Mouse (Mus musculus) hindbrain, embryonic 13.5 days (tissue): Measurements from ENCODE around the gene Chrm2. TPM values are rescaled to one million over a fixed set of nuclear protein-coding genes. Genes with fewer than 3 reads are reported as not detected.
A peak's percentile ranks its signal among the peaks of the same experiment; 100 is the strongest.

Source experiments
- ATAC-seq: fragments of 200-750 bp; cut with Nextera tagmentation; 2 replicates; pipeline ENCODE4 v1.8.0; 2017; ENCODE audit warnings: moderate TSS enrichment; ENCODE audit not compliant: low FRiP score
- H3K27ac ChIP-seq: fragments of 300-500 bp; sonication (generic); 2 replicates; pipeline ENCODE4 v1.5.1; 2015; ENCODE audit warnings: inconsistent platforms, mild to moderate bottlenecking, moderate library complexity
- H3K27me3 ChIP-seq: fragments of 300-500 bp; sonication (generic); 2 replicates; pipeline ENCODE4 v1.6.1; 2015; ENCODE audit warnings: mild to moderate bottlenecking, inconsistent platforms
- H3K36me3 ChIP-seq: fragments of 300-500 bp; sonication (generic); 2 replicates; pipeline ENCODE4 v1.6.1; 2015; ENCODE audit warnings: mild to moderate bottlenecking, inconsistent platforms
- H3K4me1 ChIP-seq: fragments of 300-500 bp; sonication (generic); replicated peaks from 2 replicates; pipeline ENCODE4 v1.6.1; 2015; ENCODE audit warnings: inconsistent platforms
- H3K4me2 ChIP-seq: fragments of 300-500 bp; sonication (generic); 2 replicates; pipeline ENCODE4 v1.6.1; 2015; ENCODE audit warnings: inconsistent platforms, mild to moderate bottlenecking, moderate library complexity
- H3K4me3 ChIP-seq: fragments of 300-500 bp; sonication (generic); 2 replicates; pipeline ENCODE4 v1.5.1; 2015; ENCODE audit warnings: mild to moderate bottlenecking, inconsistent platforms
- H3K9ac ChIP-seq: fragments of 300-500 bp; sonication (generic); 2 replicates; pipeline ENCODE4 v1.6.1; 2015; ENCODE audit warnings: mild to moderate bottlenecking, inconsistent platforms
- H3K9me3 ChIP-seq: fragments of 300-500 bp; sonication (generic); 2 replicates; pipeline ENCODE4 v1.6.1; 2016; ENCODE audit warnings: inconsistent platforms
- WGBS: fragments of 180-500 bp; shearing (Covaris S2); methylation state at CpG from one replicate; pipeline ENCODE4 v1.1.7; 2015; 5-methylcytosine and 5-hydroxymethylcytosine counted together
- polyA plus RNA-seq: library from polyadenylated mRNA; unstranded; fragments of >200 nt; fragmentation: Nextera tagmentation; extraction: Ambion mirVana; gene quantifications from 2 replicates; pipeline ENCODE4 v1.2.1, GENCODE M21; 2015

Gene Chrm2
- polyA plus RNA-seq, 1 experiment from 2014 or later: 5.2 TPM

GRCm38 (mm10) chr6:36439218-36439617 lies 51.3 kb downstream of the Chrm2 start:
- ATAC-seq: no peak
- no peak overlapping the region for H3K4me3 ChIP-seq
- H3K27ac ChIP-seq: no peak overlapping the region
- WGBS: 82% methylated on average over 2 of the region's 2 CpGs
- no peaks in the 10 kb centered on the region for H3K36me3 ChIP-seq
- H3K4me1 ChIP-seq: no peaks in the 10 kb centered on the region
- H3K9ac ChIP-seq: no peak overlapping the region
- H3K27me3 ChIP-seq: no peaks in the 10 kb centered on the region
- no peak overlapping the region for H3K4me2 ChIP-seq
- no peaks in the 10 kb centered on the region for H3K9me3 ChIP-seq

GRCm38 (mm10) chr6:36451480-36451879 lies 63.6 kb downstream of the Chrm2 start:
- H3K4me1 ChIP-seq: no peaks in the 10 kb centered on the region
- H3K9ac ChIP-seq: no peak overlapping the region
- H3K36me3 ChIP-seq: no peaks in the 10 kb centered on the region
- ATAC-seq: no peak
- H3K27me3 ChIP-seq: no peaks in the 10 kb centered on the region
- no peak overlapping the region for H3K4me2 ChIP-seq
- no peak overlapping the region for H3K4me3 ChIP-seq
- H3K9me3 ChIP-seq: no peaks in the 10 kb centered on the region
- H3K27ac ChIP-seq: no peak overlapping the region

GRCm38 (mm10) chr6:36455071-36455470 lies 67.2 kb downstream of the Chrm2 start:
- Histone ChIP-seq H3K27me3 (no peaks in the 10 kb centered on the region), H3K4me3 (no peak overlapping the region), H3K36me3 (no peaks in the 10 kb centered on the region), H3K9ac (no peak overlapping the region), H3K9me3 (no peaks in the 10 kb centered on the region), H3K4me1 (no peaks in the 10 kb centered on the region), H3K4me2 (no peak overlapping the region), H3K27ac (no peak overlapping the region)
- no peak for ATAC-seq

- 87% methylated on average over 1 of the region's 1 CpGs for WGBS
- Histone ChIP-seq H3K9me3 (no peaks in the 10 kb centered on the region), H3K4me2 (no peak overlapping the region), H3K9ac (no peak overlapping the region), H3K36me3 (no peaks in the 10 kb centered on the region), H3K4me3 (no peak overlapping the region), H3K27ac (no peak overlapping the region), H3K4me1 (no peaks in the 10 kb centered on the region), H3K27me3 (no peaks in the 10 kb centered on the region)
- no peak for ATAC-seq
Observed at GRCm38 (mm10) chr6:36457015-36457414, 69.1 kb downstream of the Chrm2 start.

GRCm38 (mm10) chr6:36464008-36464407 lies 76.1 kb downstream of the Chrm2 start:
- 86% methylated on average over 3 of the region's 3 CpGs for WGBS
- Histone ChIP-seq H3K36me3 (no peaks in the 10 kb centered on the region), H3K9me3 (no peaks in the 10 kb centered on the region), H3K27ac (no peak overlapping the region), H3K9ac (no peak overlapping the region), H3K4me3 (no peak overlapping the region), H3K4me2 (no peak overlapping the region), H3K4me1 (no peaks in the 10 kb centered on the region), H3K27me3 (no peaks in the 10 kb centered on the region)
- no peak for ATAC-seq

GRCm38 (mm10) chr6:36484132-36484665 lies 96.3 kb downstream of the Chrm2 start:
- no peak overlapping the region for H3K4me3 ChIP-seq
- WGBS: 48% methylated on average over 4 of the region's 4 CpGs

GRCm38 (mm10) chr6:36507008-36507663 lies 119.3 kb downstream of the Chrm2 start:
- Histone ChIP-seq H3K27me3 (no peaks in the 10 kb centered on the region), H3K4me2 (no peak overlapping the region), H3K4me1 (no peaks in the 10 kb centered on the region; the same call in none of the 2 replicates), H3K4me3 (no peak overlapping the region), H3K9me3 (no peaks in the 10 kb centered on the region), H3K27ac (no peak overlapping the region), H3K9ac (no peak overlapping the region), H3K36me3 (no peaks in the 10 kb centered on the region)
- no peak for ATAC-seq
- 77% methylated on average over 7 of the region's 7 CpGs for WGBS

More at GRCm38 (mm10) chr6:36484132-36484665, 96.3 kb downstream of the Chrm2 start:
- H3K4me2 ChIP-seq: no peak overlapping the region
- no peak for ATAC-seq
- H3K4me1 ChIP-seq: 0 out of 2 replicates have a peak, but pooled peaks cover 3% of the 10 kb centered on the region
- 0 out of 2 replicates have a peak overlapping the region, but pooled peaks have one; percentile 6 for H3K27ac ChIP-seq
- H3K27me3 ChIP-seq: no peaks in the 10 kb centered on the region
- H3K9ac ChIP-seq: no peak overlapping the region
- H3K36me3 ChIP-seq: no peaks in the 10 kb centered on the region
- no peaks in the 10 kb centered on the region for H3K9me3 ChIP-seq

GRCm38 (mm10) chr6:36507946-36508345 lies 120.1 kb downstream of the Chrm2 start:
- no peak for ATAC-seq
- Histone ChIP-seq H3K27me3 (no peaks in the 10 kb centered on the region), H3K36me3 (no peaks in the 10 kb centered on the region), H3K9ac (no peak overlapping the region), H3K9me3 (no peaks in the 10 kb centered on the region), H3K27ac (no peak overlapping the region), H3K4me3 (no peak overlapping the region), H3K4me1 (no peaks in the 10 kb centered on the region; the same call in none of the 2 replicates), H3K4me2 (no peak overlapping the region)
- 51% methylated on average over 7 of the region's 7 CpGs for WGBS

- Histone ChIP-seq H3K27ac (no peak overlapping the region), H3K4me2 (no peak overlapping the region), H3K27me3 (no peaks in the 10 kb centered on the region), H3K4me3 (no peak overlapping the region), H3K4me1 (no peaks in the 10 kb centered on the region; the same call in none of the 2 replicates), H3K36me3 (no peaks in the 10 kb centered on the region), H3K9ac (no peak overlapping the region), H3K9me3 (no peaks in the 10 kb centered on the region)
- WGBS: 56% methylated on average over 2 of the region's 2 CpGs
- no peak for ATAC-seq
Observed at GRCm38 (mm10) chr6:36508469-36508868, 120.6 kb downstream of the Chrm2 start.

- H3K36me3 ChIP-seq: no peaks in the 10 kb centered on the region
- no peaks in the 10 kb centered on the region for H3K9me3 ChIP-seq
- H3K27ac ChIP-seq: 0 out of 2 replicates have a peak overlapping the region, but pooled peaks have one; percentile 40
- no peak overlapping the region for H3K9ac ChIP-seq
- WGBS: 55% methylated on average over 4 of the region's 4 CpGs
- no peaks in the 10 kb centered on the region for H3K4me1 ChIP-seq
- H3K4me3 ChIP-seq: no peak overlapping the region
- no peak overlapping the region for H3K4me2 ChIP-seq
- ATAC-seq: no peak
- no peaks in the 10 kb centered on the region for H3K27me3 ChIP-seq
Observed at GRCm38 (mm10) chr6:36516508-36516907, 128.6 kb downstream of the Chrm2 start.

GRCm38 (mm10) chr6:36517242-36517641 lies 129.4 kb downstream of the Chrm2 start:
- Histone ChIP-seq H3K4me2 (no peak overlapping the region), H3K36me3 (no peaks in the 10 kb centered on the region), H3K27ac (no peak overlapping the region), H3K4me3 (no peak overlapping the region), H3K4me1 (no peaks in the 10 kb centered on the region), H3K9ac (no peak overlapping the region), H3K27me3 (no peaks in the 10 kb centered on the region), H3K9me3 (no peaks in the 10 kb centered on the region)
- ATAC-seq: no peak
- WGBS: 73% methylated on average over 5 of the region's 5 CpGs

GRCm38 (mm10) chr6:36523599-36523998 lies 135.7 kb downstream of the Chrm2 start:
- Histone ChIP-seq H3K27me3 (no peaks in the 10 kb centered on the region), H3K9me3 (no peaks in the 10 kb centered on the region), H3K36me3 (no peaks in the 10 kb centered on the region), H3K4me1 (no peaks in the 10 kb centered on the region), H3K27ac (no peak overlapping the region), H3K4me2 (no peak overlapping the region), H3K4me3 (no peak overlapping the region), H3K9ac (no peak overlapping the region)
- 96% methylated on average over 11 of the region's 11 CpGs for WGBS
- ATAC-seq: no peak

- Histone ChIP-seq H3K4me2 (no peak overlapping the region), H3K9me3 (no peaks in the 10 kb centered on the region), H3K4me1 (no peaks in the 10 kb centered on the region), H3K36me3 (no peaks in the 10 kb centered on the region), H3K9ac (no peak overlapping the region), H3K4me3 (no peak overlapping the region), H3K27ac (no peak overlapping the region), H3K27me3 (no peaks in the 10 kb centered on the region)
- no peak for ATAC-seq
- WGBS: 79% methylated on average over 4 of the region's 4 CpGs
Observed at GRCm38 (mm10) chr6:36528509-36528908, 140.6 kb downstream of the Chrm2 start.
